In the genomic region with DNA sequence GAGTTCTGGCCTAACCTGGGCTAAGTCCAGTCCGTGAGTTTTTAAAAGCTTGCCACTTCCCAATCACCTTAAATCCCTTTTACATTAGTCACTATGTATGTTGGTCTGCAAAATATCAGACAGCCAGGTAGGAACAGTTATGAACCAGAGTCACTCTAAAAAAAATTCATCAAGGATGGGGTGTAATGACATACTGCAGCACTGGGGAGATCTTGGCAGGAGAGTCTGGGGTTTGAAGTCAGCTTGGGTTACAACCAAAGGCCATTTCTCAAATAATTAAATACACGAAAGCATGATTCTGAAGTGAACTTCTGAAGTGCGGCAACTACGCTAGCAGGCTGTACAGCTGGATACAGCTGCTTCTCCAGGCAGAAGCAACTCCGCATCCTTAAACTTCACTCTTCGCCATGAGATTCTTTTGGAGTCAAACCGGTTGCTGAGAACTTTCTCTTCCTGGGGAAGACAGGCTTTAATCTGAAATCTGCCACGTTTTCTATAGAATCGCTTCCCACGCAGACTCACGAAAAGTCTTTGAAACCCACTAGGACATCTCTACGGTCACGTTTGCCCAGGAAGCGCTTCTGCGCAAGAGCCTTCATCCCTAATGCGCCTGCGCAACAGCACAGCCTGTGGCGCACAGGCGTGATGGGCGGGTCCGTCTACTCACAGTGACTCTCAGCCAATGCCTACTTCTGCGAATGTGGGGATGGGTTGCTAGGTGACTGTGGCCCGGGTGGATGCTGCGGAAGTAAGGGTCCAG, we compare ENCODE assay signal across 8 mouse cellular contexts. TPM values are rescaled to one million over a fixed set of nuclear protein-coding genes. Genes with fewer than 3 reads are reported as not detected.
DNase-seq lines count a peak whose midpoint lies in the region; ATAC-seq and TF ChIP-seq lines count a peak whose summit lies in the region.

No protein-coding gene starts in this region.

- H3K27ac ChIP-seq in hindbrain, embryonic 11.5 days (ENCODE audit: low read depth, low read length): no peak overlapping the region
- H3K27ac ChIP-seq in lung, postnatal 0 days (ENCODE audit: low read length): peak overlapping the region; percentile 23; the same call in 1 of the 2 replicates

- peak overlapping the region; percentile 55 for H3K4me2 ChIP-seq in hindbrain, embryonic 11.5 days (replicated peaks; ENCODE audit: low read depth, low read length)
- peak overlapping the region; percentile 55 for H3K4me2 ChIP-seq in lung, postnatal 0 days (replicated peaks; ENCODE audit: low read depth, low read length)

- WGBS in hindbrain, embryonic 11.5 days: 7% methylated on average over 24 of the region's 24 CpGs
- 5% methylated on average over 24 of the region's 24 CpGs for WGBS in lung, postnatal 0 days

- H3K36me3 ChIP-seq in hindbrain, embryonic 11.5 days (ENCODE audit: control insufficient read depth, insufficient read depth, low read length): no peaks in the 10 kb centered on the region
- no peaks in the 10 kb centered on the region for H3K36me3 ChIP-seq in lung, postnatal 0 days (ENCODE audit: insufficient read depth, low read length)

- H3K9me3 ChIP-seq in hindbrain, embryonic 11.5 days (ENCODE audit: control insufficient read depth, low read length): no peaks in the 10 kb centered on the region
- H3K9me3 ChIP-seq in lung, postnatal 0 days (ENCODE audit: low read length): no peaks in the 10 kb centered on the region

- H3K27me3 ChIP-seq in hindbrain, embryonic 11.5 days (ENCODE audit: control insufficient read depth, insufficient read depth, low read length): no peaks in the 10 kb centered on the region
- H3K27me3 ChIP-seq in lung, postnatal 0 days (replicated peaks; ENCODE audit: insufficient read depth, low read length): no peaks in the 10 kb centered on the region

- H3K9ac ChIP-seq in hindbrain, embryonic 11.5 days (ENCODE audit: low read depth, low read length): peak overlapping the region; percentile 57
- H3K9ac ChIP-seq in lung, postnatal 0 days (replicated peaks; ENCODE audit: low read depth): no peak overlapping the region

- DNase-seq in NIH3T3 (ENCODE audit: low read depth): peak; percentile 86
- DNase-seq in cerebellum, adult 9-11 months: peak; percentile 93
- DNase-seq in frontal cortex, adult 2 months (ENCODE audit: extremely low spot score in 1 of 2, low spot score in 1 of 2): peak; percentile 92 to 96
- peak; percentile 93 for DNase-seq in hindbrain, embryonic 11.5 days (ENCODE audit: low spot score)
- DNase-seq in layer of hippocampus, postnatal 10 days (ENCODE audit: low spot score in 2 of 2): peak; percentile 82 to 90
- DNase-seq in lung, postnatal 0 days (ENCODE audit: low spot score): peak; percentile 95
- peak; percentile 54 for DNase-seq in ovary, postnatal 10 days (ENCODE audit: low spot score)
- peak; percentile 97 for DNase-seq in thymus, postnatal 0 days (ENCODE audit: low spot score)

- no peaks in the 10 kb centered on the region for H3K4me1 ChIP-seq in hindbrain, embryonic 11.5 days (replicated peaks; ENCODE audit: control insufficient read depth, insufficient read depth, low read length)
- no peaks in the 10 kb centered on the region for H3K4me1 ChIP-seq in lung, postnatal 0 days (ENCODE audit: insufficient read depth, low read depth, low read length)

- H3K4me3 ChIP-seq in hindbrain, embryonic 11.5 days (ENCODE audit: low read depth, low read length): peak overlapping the region; percentile 34
- peak overlapping the region; percentile 16; the same call in 1 of the 2 replicates for H3K4me3 ChIP-seq in lung, postnatal 0 days (ENCODE audit: low read depth, low read length)

- no peak for TF ChIP-seq CTCF in lung, postnatal 0 days (IDR thresholded peaks at IDR 0.05)

- ATAC-seq in hindbrain, embryonic 11.5 days (ENCODE audit: low FRiP score): peak; percentile 98
- ATAC-seq in lung, postnatal 0 days: peak; percentile 98

- no peak for TF ChIP-seq EP300 in lung, postnatal 0 days (IDR thresholded peaks at IDR 0.05)

RNA-seq across cellular contexts. Expression of a gene that starts 11.4 kb away (rescaled TPM):
- polyA plus RNA-seq in frontal cortex, adult 2 months (2012; rRNA removed): 18.7 and 19.0 TPM in 2 replicates
- 15.0 and 18.9 TPM in 2 replicates for polyA plus RNA-seq in hindbrain, embryonic 11.5 days (2014; fragmentation: Nextera tagmentation; extraction: Ambion mirVana)
- total RNA-seq in layer of hippocampus, postnatal 10 days (2021): 10 to 100 TPM; 31.1 to 31.9 TPM
- 16.8 and 19.7 TPM in 2 replicates for polyA plus RNA-seq in lung, postnatal 0 days (2015; fragmentation: Nextera tagmentation; extraction: Ambion mirVana)
- 12.3 and 12.8 TPM in 2 replicates for polyA plus RNA-seq in thymus, postnatal 0 days (2015; fragmentation: Nextera tagmentation; extraction: Ambion mirVana)

RNA-seq across cellular contexts. Expression of a gene that starts 11.8 kb away (rescaled TPM):
- polyA plus RNA-seq in frontal cortex, adult 2 months (2012; rRNA removed): 0.40 and 1.1 TPM in 2 replicates
- 0.14 TPM in 1 of 2 replicates, not detected in the other for polyA plus RNA-seq in hindbrain, embryonic 11.5 days (2014; fragmentation: Nextera tagmentation; extraction: Ambion mirVana)
- not detected for total RNA-seq in layer of hippocampus, postnatal 10 days (2021)
- 0.25 and 0.27 TPM in 2 replicates for polyA plus RNA-seq in lung, postnatal 0 days (2015; fragmentation: Nextera tagmentation; extraction: Ambion mirVana)
- polyA plus RNA-seq in thymus, postnatal 0 days (2015; fragmentation: Nextera tagmentation; extraction: Ambion mirVana): 0.22 TPM in 1 of 2 replicates, not detected in the other

RNA-seq across cellular contexts. Expression of a gene that starts 49.2 kb away (rescaled TPM):
- polyA plus RNA-seq in frontal cortex, adult 2 months (2012; rRNA removed): 6.1 and 9.0 TPM in 2 replicates
- polyA plus RNA-seq in hindbrain, embryonic 11.5 days (2014; fragmentation: Nextera tagmentation; extraction: Ambion mirVana): 1.9 and 2.0 TPM in 2 replicates
- 1 to 10 TPM in 1 of 2 experiments, under 1 TPM in 1; 0.87 to 1.6 TPM for total RNA-seq in layer of hippocampus, postnatal 10 days (2021)
- polyA plus RNA-seq in lung, postnatal 0 days (2015; fragmentation: Nextera tagmentation; extraction: Ambion mirVana): not detected in 2 replicates
- polyA plus RNA-seq in thymus, postnatal 0 days (2015; fragmentation: Nextera tagmentation; extraction: Ambion mirVana): not detected in 2 replicates

RNA-seq across cellular contexts. Expression of a gene that starts 56.1 kb away (rescaled TPM):
- 29.9 and 30.8 TPM in 2 replicates for polyA plus RNA-seq in frontal cortex, adult 2 months (2012; rRNA removed)
- polyA plus RNA-seq in hindbrain, embryonic 11.5 days (2014; fragmentation: Nextera tagmentation; extraction: Ambion mirVana): 4.9 and 5.4 TPM in 2 replicates
- total RNA-seq in layer of hippocampus, postnatal 10 days (2021): 10 to 100 TPM; 24.9 to 28.5 TPM
- polyA plus RNA-seq in lung, postnatal 0 days (2015; fragmentation: Nextera tagmentation; extraction: Ambion mirVana): 3.3 and 3.7 TPM in 2 replicates
- 2.5 and 2.9 TPM in 2 replicates for polyA plus RNA-seq in thymus, postnatal 0 days (2015; fragmentation: Nextera tagmentation; extraction: Ambion mirVana)

RNA-seq across cellular contexts. Expression of a gene that starts 58.8 kb away (rescaled TPM):
- polyA plus RNA-seq in frontal cortex, adult 2 months (2012; rRNA removed): 21.5 and 22.5 TPM in 2 replicates
- 17.3 and 17.6 TPM in 2 replicates for polyA plus RNA-seq in hindbrain, embryonic 11.5 days (2014; fragmentation: Nextera tagmentation; extraction: Ambion mirVana)
- 10 to 100 TPM; 21.7 to 22.7 TPM for total RNA-seq in layer of hippocampus, postnatal 10 days (2021)
- polyA plus RNA-seq in lung, postnatal 0 days (2015; fragmentation: Nextera tagmentation; extraction: Ambion mirVana): 19.2 and 20.2 TPM in 2 replicates
- polyA plus RNA-seq in thymus, postnatal 0 days (2015; fragmentation: Nextera tagmentation; extraction: Ambion mirVana): 9.0 and 9.9 TPM in 2 replicates
